Mouse (Mus musculus): ENCODE results near the gene Fam83f.

Fam83f gene

DNA sequence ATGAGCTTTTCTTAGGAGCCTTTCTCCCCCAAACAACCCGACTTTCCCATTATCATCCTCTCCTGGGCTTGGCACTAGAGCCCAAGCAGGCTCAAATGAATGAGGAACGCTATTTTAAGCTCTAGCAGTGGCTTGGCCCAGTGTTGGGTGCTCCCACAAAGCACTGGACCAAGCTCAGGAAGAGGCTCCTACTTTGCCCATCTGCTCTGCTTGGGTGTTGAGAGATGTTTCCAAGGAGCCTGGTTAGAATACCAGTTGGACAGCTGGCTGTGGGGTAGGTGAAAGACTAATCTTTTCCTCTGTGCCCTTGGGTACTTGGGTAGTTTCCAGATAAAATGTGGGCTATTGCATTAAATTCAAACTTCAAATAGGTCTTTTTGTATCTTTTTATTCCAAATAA, 1.2 kb downstream of the Fam83f start:
- DNase-seq (ENCODE audit: low read depth) = no peak

- no peak for DNase-seq (ENCODE audit: low read depth)
These were observed 1.9 kb downstream of the Fam83f start for GRCm38 (mm10) chr15:80673337-80674095.

GRCm38 (mm10) chr15:80674700-80675099, 3.1 kb downstream of the Fam83f start:
- no peak for DNase-seq (ENCODE audit: low read depth)

- no peak for DNase-seq (ENCODE audit: low read depth)
These were observed 8.0 kb downstream of the Fam83f start for GRCm38 (mm10) chr15:80679515-80680215.

DNA sequence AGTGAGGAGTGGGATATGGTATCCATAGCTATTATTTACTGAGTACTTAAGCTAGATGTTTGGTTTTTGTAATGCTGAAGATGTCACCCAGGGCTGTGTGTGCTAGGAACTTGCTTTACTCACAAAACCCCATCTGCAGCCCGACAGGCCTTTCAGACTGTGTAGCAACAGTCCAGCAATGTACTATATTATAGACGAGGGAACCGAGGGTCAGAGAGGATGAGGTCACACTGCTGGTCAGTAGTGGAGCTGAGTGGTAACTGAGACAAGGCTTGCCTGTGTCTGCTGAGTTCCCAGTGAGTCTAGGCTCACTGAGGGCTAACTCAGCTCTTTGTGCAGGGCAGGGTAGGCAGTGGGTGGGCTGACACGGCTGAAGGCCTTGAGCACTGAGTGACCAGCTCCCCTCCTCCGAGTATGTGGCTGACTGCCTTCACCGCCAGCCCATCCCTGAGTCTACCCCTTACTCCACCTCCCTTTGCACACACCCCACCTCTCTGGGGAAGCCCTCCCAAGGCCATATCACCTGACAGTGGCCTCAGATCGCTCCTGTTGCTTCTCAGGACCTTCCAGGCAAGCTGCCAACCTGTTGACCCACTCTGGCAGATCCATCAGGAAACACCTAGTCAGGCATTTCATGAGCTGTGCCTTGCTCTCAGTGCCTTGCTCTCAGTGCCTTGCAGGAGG, 8.8 kb downstream of the Fam83f start:
- no peak for DNase-seq (ENCODE audit: low read depth)

GRCm38 (mm10) chr15:80681466-80681881, 9.8 kb downstream of the Fam83f start:
- no peak for DNase-seq (ENCODE audit: low read depth)

- no peak for DNase-seq (ENCODE audit: low read depth)
These were observed 10.7 kb downstream of the Fam83f start for GRCm38 (mm10) chr15:80682343-80682742.

GRCm38 (mm10) chr15:80683151-80683550, 11.5 kb downstream of the Fam83f start:
- DNase-seq (ENCODE audit: low read depth) = no peak

GRCm38 (mm10) chr15:80683990-80684389, 12.3 kb downstream of the Fam83f start:
- DNase-seq (ENCODE audit: low read depth) = no peak

- no peak for DNase-seq (ENCODE audit: low read depth)
These were observed 13.3 kb downstream of the Fam83f start for GRCm38 (mm10) chr15:80684786-80685602.

DNA sequence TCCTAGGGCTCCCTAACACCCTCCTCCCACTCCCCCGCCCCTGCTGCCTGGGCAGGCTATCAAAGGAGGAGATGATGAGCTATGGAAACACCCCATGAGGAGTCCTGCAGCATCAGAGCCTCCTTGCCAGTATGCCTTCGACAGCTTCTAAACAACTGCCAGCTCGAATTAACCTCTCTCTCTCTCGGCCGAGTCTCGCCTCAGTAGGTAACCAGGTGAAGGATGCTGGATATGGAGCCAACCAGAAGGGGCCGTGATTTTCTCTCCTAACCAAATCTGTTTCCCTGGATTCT, 13.9 kb downstream of the Fam83f start:
- no peak for DNase-seq (ENCODE audit: low read depth)

- no peak for DNase-seq (ENCODE audit: low read depth)
These were observed 16.9 kb downstream of the Fam83f start for GRCm38 (mm10) chr15:80688536-80688935.

DNA sequence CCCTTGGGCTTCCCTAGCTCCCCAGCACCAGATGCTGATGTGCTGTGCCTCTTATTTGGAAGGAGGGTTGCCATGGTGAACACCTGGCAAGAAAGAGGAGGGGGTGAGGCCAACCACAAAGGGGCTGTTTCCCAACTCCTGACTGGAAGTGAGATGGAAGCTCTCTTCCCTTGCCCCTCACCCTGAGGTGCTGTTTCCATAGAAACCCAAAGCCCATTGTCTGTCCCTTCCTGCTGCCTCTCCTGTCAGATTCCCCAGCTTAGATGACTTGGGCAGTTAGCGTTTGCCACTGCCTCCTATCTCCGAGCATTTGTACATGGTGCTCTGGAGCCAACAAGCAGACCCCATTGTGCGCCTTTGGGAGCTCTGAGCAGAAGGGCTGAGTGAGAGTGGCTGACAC, 21.8 kb downstream of the Fam83f start:
- DNase-seq (ENCODE audit: low read depth) = no peak

DNA sequence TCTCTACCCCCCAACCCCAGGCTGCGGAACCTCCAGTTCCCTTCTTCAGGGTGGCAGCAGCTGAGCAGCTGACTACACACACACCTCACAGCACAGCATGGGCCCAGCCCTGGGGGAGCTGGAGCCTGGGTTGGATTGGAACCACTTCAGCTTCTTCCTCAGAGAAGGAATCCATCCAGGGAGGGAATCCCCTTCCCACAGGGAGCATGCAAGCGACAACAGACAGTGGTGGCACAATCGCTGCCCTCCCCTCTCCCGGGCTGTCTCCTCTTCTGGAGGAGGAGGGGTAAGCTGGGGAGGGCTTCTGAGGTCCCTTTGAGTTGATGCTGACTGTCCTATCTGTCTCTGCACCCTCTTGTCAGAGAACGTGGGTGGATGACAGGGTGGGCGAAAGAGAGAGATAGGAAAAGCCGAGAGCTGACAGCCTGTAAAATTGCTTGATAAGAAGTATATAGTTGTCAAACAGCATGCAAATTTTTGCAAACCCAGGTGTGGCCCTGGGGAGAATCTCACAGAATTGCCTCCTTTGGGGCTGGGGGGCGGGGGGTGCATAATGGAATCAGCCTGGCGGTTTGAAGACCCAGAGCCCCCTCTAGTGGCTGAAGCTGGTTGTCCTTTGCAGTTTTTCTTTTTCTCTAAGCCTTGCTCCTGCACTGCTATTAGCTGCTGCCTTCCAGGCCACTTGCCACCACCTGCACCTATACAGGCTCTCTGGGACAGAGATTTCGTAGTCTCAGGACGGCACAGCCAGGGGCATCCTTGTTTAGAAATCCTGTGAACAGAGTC, 22.7 kb downstream of the Fam83f start:
- no peak for DNase-seq (ENCODE audit: low read depth)

DNA sequence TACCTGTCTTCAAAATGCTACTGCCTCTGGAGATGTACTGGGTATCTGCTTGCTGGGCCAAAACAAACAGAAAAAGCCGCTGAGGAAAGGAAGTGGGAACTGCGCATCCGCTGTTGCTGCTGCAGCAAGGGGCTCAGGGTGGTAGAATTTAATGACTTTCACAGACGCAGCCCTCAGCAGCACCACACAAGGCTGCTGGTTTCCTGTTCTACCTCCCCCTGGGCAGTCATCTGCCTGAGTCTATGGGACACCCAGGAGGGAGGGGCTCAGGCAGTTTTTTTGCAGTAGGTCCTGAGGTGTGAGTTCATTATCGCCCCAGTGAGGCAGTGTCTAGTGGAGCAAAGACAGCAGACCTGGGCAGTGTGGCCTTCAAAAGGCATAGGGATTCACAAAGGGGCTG, 25.9 kb downstream of the Fam83f start:
- no peak for DNase-seq (ENCODE audit: low read depth)

DNA sequence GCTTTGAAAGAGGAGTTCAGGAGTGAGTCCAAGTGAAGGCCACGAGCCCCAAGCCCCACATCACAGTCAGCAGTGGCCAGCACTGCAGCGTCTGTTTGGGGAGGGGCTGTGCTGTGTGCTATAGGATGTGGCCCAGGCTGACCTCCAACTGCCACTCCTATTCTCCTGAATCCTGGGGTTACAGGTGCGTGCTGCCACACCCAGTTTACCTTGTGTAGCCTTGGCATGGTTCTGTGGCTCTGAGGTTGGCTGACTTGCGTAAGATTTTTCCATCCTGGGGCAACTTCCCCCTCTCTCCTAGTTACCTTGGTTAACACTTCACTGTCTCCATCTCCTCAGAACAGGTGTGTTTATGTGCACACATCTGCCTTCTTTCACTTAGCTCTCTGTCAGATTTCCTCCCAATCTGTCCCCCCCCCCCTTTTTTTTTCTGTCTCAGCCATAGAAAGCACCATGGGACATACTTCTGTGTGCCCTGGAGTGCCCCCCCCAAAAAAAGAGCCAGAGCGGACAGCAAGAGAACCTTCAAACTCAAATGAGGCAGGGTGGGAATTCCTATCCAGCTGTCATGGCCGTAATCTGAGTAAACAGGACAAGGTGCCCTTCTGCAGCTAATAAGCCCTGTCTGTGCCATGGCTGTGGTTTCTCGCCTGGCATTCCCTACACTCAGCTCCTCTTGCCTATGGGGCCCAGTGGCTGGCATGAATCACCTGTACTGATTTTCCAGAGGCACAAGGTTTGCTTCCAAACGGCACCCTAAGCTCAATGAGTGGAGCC, 30.0 kb downstream of the Fam83f start:
- DNase-seq (ENCODE audit: low read depth) = no peak

GRCm38 (mm10) chr15:80702910-80703309, 31.3 kb downstream of the Fam83f start:
- DNase-seq (ENCODE audit: low read depth) = no peak

DNA sequence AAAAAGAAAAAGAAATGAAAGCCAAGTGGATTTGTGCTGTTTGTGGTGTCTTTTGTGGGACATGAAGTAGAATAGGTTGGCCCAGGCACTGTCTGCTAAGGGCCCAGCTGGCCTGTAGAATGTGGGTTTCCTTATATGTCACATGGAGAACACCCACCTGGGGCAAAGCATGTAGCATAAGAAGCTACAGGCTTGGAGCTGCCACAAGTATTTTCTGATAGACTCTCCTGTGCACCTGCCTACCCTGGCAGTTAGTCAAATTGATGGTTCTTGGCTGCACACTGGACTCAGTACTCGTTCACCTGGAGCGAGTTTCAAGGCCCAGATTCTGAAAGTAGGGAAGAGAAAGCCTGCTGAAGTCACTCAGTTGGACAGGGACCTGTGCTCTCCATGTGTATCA, 31.8 kb downstream of the Fam83f start:
- no peak for DNase-seq (ENCODE audit: low read depth)

DNA sequence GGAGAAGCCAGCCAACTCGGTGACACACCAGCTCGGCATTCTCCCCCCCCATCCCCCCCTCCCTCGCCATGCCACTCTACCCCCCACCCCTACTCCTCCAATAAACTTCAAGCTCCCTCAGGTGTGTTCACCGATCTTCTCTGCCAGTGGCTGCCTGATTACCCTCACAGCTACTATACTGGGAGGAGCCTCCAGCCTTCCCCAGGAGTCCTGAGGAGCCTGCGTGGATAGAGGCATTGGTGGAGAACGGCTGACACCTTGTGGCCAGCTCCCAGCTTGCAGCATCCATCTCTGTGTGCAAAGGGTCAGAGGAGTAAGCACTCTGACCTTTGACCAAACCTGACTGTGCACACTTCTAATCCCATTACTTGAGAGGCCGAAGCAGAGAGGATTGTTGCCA, 32.6 kb downstream of the Fam83f start:
- DNase-seq (ENCODE audit: low read depth) = no peak

- DNase-seq (ENCODE audit: low read depth) = no peak
These were observed 34.3 kb downstream of the Fam83f start for GRCm38 (mm10) chr15:80705828-80706549.

All from fibroblast of lung, adult 2 months (primary cell).